Mouse (Mus musculus) forebrain, embryonic 15.5 days (tissue): Measurements from ENCODE around the gene Nmrk2. TPM values are rescaled to one million over a fixed set of nuclear protein-coding genes. Genes with fewer than 3 reads are reported as not detected.
"Not testable (repeated sequence)": the region's sequence is repeated elsewhere in the genome, so short reads cannot be mapped to it uniquely, and the experiment has no call there.

ENCODE experiments used
- ATAC-seq: fragments of 200-750 bp; cut with Nextera tagmentation; replicated peaks from 2 replicates; pipeline ENCODE4 v1.8.0; 2017; ENCODE audit warnings: mild to moderate bottlenecking, moderate TSS enrichment, moderate library complexity
- H3K27ac ChIP-seq: fragments of 300-500 bp; sonication (generic); replicated peaks from 2 replicates; pipeline ENCODE4 v1.5.1; 2015; ENCODE audit warnings: mild to moderate bottlenecking, inconsistent platforms
- H3K27me3 ChIP-seq: fragments of 300-500 bp; sonication (generic); 2 replicates; pipeline ENCODE4 v1.6.1; 2015; ENCODE audit warnings: inconsistent platforms
- H3K36me3 ChIP-seq: fragments of 300-500 bp; sonication (generic); 2 replicates; pipeline ENCODE4 v1.6.1; 2015; ENCODE audit warnings: mild to moderate bottlenecking, inconsistent platforms
- H3K4me1 ChIP-seq: fragments of 300-500 bp; sonication (generic); 2 replicates; pipeline ENCODE4 v1.6.1; 2015; ENCODE audit warnings: inconsistent platforms
- H3K4me2 ChIP-seq: fragments of 300-500 bp; sonication (generic); replicated peaks from 2 replicates; pipeline ENCODE4 v1.6.1; 2015; ENCODE audit warnings: mild to moderate bottlenecking, inconsistent platforms
- H3K4me3 ChIP-seq: fragments of 300-500 bp; sonication (generic); 2 replicates; pipeline ENCODE4 v1.5.1; 2015; ENCODE audit warnings: mild to moderate bottlenecking, inconsistent platforms
- H3K9ac ChIP-seq: fragments of 300-500 bp; sonication (generic); replicated peaks from 2 replicates; pipeline ENCODE4 v1.6.1; 2015; ENCODE audit warnings: mild to moderate bottlenecking, inconsistent platforms
- H3K9me3 ChIP-seq: fragments of 300-500 bp; sonication (generic); 2 replicates; pipeline ENCODE4 v1.6.1; 2016; ENCODE audit warnings: inconsistent platforms
- WGBS: fragments of 180-500 bp; shearing (Covaris S2); methylation state at CpG from one replicate; pipeline ENCODE4 v1.1.7; 2015; ENCODE audit warnings: mixed read lengths; 5-methylcytosine and 5-hydroxymethylcytosine counted together
- polyA plus RNA-seq: library from polyadenylated mRNA; unstranded; fragments of >200 nt; fragmentation: Nextera tagmentation; extraction: Ambion mirVana; gene quantifications from 2 replicates; pipeline ENCODE4 v1.2.1, GENCODE M21; 2015

Nmrk2 gene
- polyA plus RNA-seq, 1 experiment from 2014 or later = 0.11 TPM

DNA sequence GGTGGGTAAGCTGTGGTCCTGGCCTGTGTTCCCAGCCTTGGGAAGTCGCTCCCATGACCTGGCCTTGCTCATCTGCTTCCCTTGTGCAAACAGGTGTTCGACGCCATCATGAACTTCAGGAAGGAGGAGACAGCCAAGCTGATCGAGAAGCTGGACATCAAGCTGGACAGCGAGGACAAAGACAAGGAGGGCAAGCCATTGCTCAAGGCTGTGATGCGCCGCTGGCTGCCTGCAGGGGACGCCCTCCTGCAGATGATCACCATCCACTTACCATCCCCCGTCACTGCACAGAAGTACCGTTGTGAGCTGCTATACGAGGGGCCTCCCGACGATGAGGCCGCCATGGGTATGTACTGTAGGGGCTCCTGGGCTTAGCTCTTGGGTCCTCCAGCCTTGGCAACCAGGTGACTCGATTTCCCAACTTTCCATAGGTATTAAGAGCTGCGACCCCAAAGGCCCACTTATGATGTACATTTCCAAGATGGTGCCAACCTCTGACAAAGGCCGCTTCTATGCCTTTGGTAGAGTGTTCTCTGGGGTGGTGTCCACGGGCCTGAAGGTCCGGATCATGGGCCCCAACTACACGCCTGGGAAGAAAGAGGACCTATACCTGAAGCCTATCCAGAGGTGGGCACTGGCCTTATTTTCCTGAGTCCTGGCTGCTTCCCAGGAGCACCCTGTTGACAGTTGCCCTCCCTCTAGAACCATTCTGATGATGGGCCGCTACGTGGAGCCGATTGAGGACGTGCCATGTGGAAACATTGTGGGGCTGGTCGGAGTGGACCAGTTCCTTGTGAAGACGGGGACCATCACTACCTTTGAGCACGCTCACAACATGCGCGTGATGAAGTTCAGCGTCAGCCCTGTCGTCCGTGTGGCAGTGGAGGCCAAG lies 22.2 kb downstream of the Nmrk2 start:
- no peak overlapping the region for H3K4me3 ChIP-seq
- no peak overlapping the region for H3K27ac ChIP-seq
- no peak overlapping the region for H3K9ac ChIP-seq
- 91% methylated on average over 32 of the region's 32 CpGs for WGBS
- H3K4me1 ChIP-seq = peaks cover 60% of the 10 kb centered on the region
- peaks cover 57% of the 10 kb centered on the region for H3K36me3 ChIP-seq
- no peak for ATAC-seq
- no peak overlapping the region for H3K4me2 ChIP-seq
- no peaks in the 10 kb centered on the region for H3K27me3 ChIP-seq
- H3K9me3 ChIP-seq = no peaks in the 10 kb centered on the region

DNA sequence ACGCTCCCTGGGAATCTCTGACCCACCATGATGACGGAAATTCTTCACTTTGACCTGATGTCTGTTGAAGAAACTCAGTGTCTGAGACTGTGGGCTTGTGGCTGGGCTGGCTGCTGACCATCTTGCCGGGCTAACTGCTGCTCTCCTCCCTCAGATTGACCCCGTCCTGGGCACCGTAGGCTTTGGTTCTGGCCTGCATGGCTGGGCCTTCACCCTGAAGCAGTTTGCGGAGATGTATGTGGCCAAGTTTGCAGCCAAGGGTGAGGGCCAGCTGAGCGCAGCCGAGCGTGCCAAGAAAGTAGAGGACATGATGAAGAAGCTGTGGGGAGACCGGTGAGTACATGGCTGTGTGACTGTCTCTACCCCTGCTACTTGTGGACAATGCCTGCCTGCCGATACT lies 22.9 kb downstream of the Nmrk2 start:
- H3K4me3 ChIP-seq = no peak overlapping the region
- H3K27ac ChIP-seq = no peak overlapping the region
- no peaks in the 10 kb centered on the region for H3K9me3 ChIP-seq
- 95% methylated on average over 11 of the region's 11 CpGs for WGBS
- no peak for ATAC-seq
- H3K36me3 ChIP-seq = peaks cover 51% of the 10 kb centered on the region
- no peaks in the 10 kb centered on the region for H3K27me3 ChIP-seq
- peaks cover 62% of the 10 kb centered on the region for H3K4me1 ChIP-seq
- H3K4me2 ChIP-seq = no peak overlapping the region
- no peak overlapping the region for H3K9ac ChIP-seq

DNA sequence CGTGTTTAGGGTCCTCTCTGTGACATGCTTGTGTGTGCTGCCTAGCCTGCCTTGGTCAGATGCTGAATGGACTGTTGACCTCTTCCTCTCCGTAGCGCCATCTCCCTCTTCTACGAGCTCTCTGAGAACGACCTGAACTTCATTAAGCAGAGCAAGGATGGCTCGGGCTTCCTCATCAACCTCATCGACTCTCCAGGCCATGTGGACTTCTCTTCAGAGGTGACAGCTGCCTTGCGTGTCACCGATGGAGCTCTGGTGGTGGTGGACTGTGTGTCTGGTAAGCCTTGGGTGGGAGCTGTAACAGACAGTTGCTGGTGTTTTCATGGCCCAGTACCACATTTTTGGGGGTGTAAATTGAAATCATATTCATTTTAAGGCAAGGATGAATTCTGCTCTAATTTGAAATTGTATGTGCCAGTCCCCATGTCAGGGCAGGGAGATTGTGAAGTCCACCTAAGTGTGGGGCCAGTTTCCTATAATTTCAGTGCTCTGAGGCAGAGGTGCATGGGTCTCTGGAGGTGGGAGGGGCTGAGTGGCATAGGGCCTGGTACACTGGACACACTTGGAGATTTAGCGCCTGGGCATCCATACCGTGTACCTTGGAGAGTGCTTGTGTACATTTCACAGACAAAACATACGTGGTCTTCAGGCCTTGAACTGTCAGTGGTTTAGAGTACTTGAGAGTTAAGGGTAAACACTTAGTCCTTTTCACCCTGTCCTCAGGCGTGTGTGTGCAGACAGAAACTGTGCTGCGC lies 23.7 kb downstream of the Nmrk2 start:
- no peak for ATAC-seq
- peaks cover 64% of the 10 kb centered on the region for H3K4me1 ChIP-seq
- 65% methylated on average over 14 of the region's 14 CpGs for WGBS
- peak overlapping the region; percentile 83 for H3K9ac ChIP-seq
- H3K9me3 ChIP-seq = no peaks in the 10 kb centered on the region
- H3K4me3 ChIP-seq = peak overlapping the region; percentile 79
- H3K27ac ChIP-seq = no peak overlapping the region
- H3K36me3 ChIP-seq = peaks cover 51% of the 10 kb centered on the region
- H3K4me2 ChIP-seq = peak overlapping the region; percentile 74
- H3K27me3 ChIP-seq = no peaks in the 10 kb centered on the region

DNA sequence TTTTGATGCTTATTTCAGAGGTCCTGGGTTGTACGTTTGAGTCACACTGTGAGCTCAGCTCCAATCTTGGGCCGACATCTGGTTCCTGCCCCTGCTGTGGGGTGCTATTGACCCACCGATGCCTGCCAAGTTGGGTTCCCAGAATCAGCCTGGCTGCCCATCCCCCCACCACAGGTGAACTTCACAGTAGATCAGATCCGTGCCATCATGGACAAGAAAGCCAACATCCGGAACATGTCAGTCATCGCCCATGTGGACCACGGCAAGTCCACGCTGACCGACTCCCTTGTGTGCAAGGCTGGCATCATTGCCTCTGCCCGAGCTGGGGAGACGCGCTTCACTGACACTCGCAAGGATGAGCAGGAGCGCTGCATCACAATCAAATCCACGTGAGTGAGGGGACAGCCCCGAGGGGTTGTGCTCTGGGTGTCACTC lies 24.3 kb downstream of the Nmrk2 start:
- Histone ChIP-seq H3K36me3 (peaks cover 51% of the 10 kb centered on the region), H3K9me3 (no peaks in the 10 kb centered on the region), H3K4me2 (peak overlapping the region; percentile 74), H3K27ac (peak overlapping the region; percentile 92; the same call in 1 of the 2 replicates), H3K4me3 (peak overlapping the region; percentile 79), H3K27me3 (no peaks in the 10 kb centered on the region), H3K4me1 (peaks cover 69% of the 10 kb centered on the region), H3K9ac (peak overlapping the region; percentile 83)
- ATAC-seq = no peak
- 12% methylated on average over 16 of the region's 16 CpGs for WGBS

DNA sequence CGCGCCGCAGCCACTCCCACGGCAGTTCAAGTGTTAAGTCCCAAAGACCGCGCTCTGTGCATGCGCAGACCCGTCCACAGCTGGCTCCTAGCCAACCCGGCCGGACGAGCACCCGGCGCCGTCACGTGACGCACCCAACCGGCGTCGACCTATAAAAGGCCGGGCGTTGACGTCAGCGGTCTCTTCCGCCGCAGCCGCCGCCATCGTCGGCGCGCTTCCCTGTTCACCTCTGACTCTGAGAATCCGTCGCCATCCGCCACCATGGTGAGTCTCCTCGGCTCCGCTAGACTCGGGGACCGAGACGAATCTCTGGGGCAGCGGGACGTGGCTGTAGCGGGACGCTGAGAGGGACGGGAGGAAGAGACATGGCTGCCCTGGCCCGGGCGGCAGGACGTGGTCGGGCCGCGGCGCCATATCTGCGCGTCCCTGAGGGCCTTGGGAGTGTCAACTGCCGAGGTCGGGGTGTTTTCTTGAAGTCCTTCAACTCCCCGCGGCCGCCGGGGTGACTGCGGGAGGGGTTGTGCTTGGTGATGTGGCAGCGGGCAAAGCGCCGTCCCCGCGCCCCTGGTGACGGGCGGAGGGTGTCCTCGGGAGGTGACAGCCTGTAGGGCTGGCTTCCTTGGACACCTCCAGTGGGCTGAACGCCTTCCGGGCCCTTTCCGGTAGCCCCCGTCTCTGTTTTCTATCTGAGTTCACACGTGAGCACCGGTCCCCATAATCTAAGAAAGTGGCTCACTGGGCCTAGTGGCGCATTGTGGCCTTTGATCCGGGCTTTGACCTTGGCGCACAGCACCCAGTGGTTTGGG lies 25.2 kb downstream of the Nmrk2 start, which contains the start of gene Eef2:
TSS of gene Eef2 (plus strand) at position 166 of the 806 bp plus-strand sequence.
- H3K9ac ChIP-seq = peak within 1 kb of the TSS; percentile 83
- peak within 1 kb of the TSS; percentile 92 for H3K27ac ChIP-seq
- under 1% methylated on average over 77 of the region's 77 CpGs for WGBS
- H3K4me2 ChIP-seq = peak within 1 kb of the TSS; percentile 74
- no peaks in the 10 kb centered on the region for H3K9me3 ChIP-seq
- H3K27me3 ChIP-seq = no peaks in the 10 kb centered on the region
- H3K36me3 ChIP-seq = peaks cover 42% of the 10 kb centered on the region
- peak within 1 kb of the TSS; percentile 79 for H3K4me3 ChIP-seq
- H3K4me1 ChIP-seq = peaks cover 61% of the 10 kb centered on the region
- ATAC-seq = peak; percentile 74

DNA sequence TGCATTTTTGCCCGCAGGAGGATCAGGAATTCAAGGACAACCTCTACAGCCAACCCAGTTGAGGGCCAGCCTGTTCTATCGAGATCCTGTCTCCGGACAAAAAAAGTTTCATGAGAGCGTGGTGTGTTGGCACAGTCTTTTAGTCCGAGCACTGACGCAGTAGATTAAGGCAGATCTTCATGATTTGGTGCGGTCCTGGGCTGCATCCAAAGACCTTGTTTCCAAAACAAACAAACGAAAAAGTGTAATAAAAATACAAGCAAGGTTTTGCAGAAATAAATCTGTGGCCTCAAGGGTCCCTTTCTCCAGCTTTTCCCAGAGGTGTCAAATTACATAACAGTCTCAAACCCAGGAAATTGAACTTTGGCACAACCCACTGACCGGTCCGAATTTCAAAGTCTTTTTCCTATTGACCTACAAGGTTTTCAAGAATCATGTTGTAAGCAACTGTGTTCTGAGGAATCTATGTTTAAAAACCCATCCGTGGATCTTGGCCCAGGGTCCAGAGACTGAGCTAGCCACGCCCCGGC lies 25.9 kb downstream of the Nmrk2 start:
- ATAC-seq = no peak
- Histone ChIP-seq H3K4me3 (peak overlapping the region; percentile 79), H3K9me3 (no peaks in the 10 kb centered on the region), H3K4me2 (peak overlapping the region; percentile 74), H3K36me3 (peaks cover 35% of the 10 kb centered on the region), H3K9ac (peak overlapping the region; percentile 25; the same call in 1 of the 2 replicates), H3K4me1 (peaks cover 60% of the 10 kb centered on the region), H3K27me3 (no peaks in the 10 kb centered on the region), H3K27ac (peak overlapping the region; percentile 92)
- WGBS = 6% methylated on average over 13 of the region's 13 CpGs

DNA sequence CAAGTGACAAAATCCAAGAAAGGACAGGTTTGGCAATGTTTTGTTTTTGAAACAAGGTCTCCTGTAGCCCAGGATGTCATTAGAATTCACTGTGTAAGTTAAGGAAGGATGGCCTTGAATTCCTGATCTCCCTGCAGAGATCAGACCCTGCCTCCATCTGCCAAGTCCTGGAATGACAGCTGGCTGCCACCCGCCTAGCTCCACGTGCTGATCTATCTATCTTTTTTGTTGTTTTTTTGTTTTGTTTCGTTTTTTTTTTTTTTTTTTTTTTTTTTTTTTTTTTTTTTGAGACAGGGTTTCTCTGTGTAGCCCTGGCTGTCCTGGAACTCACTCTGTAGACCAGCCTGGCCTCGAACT lies 26.5 kb downstream of the Nmrk2 start:
- not testable (repeated sequence) for H3K9me3 ChIP-seq, ATAC-seq, H3K27me3 ChIP-seq
- peaks cover 58% of the 10 kb centered on the region for H3K4me1 ChIP-seq
- peak overlapping the region; percentile 36 for H3K4me3 ChIP-seq
- peak overlapping the region; percentile 92 for H3K27ac ChIP-seq
- peak overlapping the region; percentile 74 for H3K4me2 ChIP-seq
- peaks cover 29% of the 10 kb centered on the region for H3K36me3 ChIP-seq
- WGBS = 7% methylated on average over 4 of the region's 4 CpGs
- H3K9ac ChIP-seq = peak overlapping the region; percentile 54

DNA sequence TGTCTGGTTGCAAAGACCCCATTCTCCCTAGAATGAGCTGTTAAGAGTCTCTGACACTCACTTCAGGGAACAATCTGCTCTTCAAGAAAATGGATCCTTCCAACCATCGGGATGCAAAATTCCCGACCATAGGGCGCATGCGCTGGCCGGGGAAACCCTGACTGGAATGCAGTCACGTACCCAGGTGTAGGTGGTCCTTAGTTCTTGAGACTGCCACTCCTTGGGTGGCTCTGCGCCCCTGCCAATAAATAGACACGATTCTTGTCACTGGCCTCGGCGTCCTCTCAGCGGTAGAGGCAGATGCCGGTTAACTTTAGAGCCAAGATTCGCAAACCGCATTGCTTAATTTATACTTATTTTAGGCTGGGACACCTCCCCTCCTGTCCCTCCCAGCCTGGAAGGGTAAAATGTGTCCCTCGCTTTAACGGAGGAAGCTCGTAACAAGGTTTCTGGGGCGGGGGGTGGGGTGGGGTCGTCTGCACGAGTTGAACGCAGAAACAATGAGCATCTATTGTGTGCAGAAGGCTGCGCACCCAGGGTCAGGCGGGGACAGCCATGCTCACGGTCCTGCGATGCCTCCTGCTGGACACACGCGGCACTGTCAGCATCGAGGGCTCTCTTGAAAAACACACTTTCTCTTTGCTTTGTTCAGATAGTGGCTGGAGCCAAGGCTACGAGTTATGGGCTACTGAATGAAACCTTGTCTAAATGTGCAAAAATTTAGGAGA lies 27.1 kb downstream of the Nmrk2 start:
- WGBS = 1% methylated on average over 29 of the region's 29 CpGs

DNA sequence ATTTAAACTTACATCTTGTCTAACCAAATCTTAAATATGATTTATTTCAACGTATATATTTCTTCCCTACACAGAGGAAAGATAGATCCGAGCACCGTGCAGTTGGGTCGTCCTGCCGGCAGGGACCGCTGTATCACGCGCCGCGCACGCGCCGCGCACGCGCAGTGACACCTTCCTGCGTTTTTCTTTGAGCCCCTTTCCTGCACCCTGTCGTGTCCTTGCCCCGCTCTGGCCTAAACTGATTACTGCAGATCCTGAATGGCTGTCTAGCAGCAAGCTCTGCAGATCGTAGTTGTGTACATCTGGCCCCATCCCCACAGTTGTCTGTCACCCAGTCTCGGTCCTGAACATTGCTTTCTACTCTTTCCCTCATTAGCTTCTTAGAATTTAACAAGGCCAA lies 28.7 kb downstream of the Nmrk2 start:
- 2% methylated on average over 21 of the region's 21 CpGs for WGBS
- Histone ChIP-seq H3K4me1 (peaks cover 59% of the 10 kb centered on the region), H3K36me3 (peaks cover 7% of the 10 kb centered on the region), H3K4me2 (peak overlapping the region; percentile 34), H3K4me3 (peak overlapping the region; percentile 20), H3K27ac (peak overlapping the region; percentile 92), H3K9ac (peak overlapping the region; percentile 46), H3K27me3 (no peaks in the 10 kb centered on the region), H3K9me3 (no peaks in the 10 kb centered on the region)
- ATAC-seq = 0 out of 2 replicates have a peak, but pooled peaks have one; percentile 17

More for the DNA sequence above, 27.1 kb downstream of the Nmrk2 start:
- no peaks in the 10 kb centered on the region for H3K27me3 ChIP-seq
- peak; percentile 64 for ATAC-seq
- H3K9me3 ChIP-seq = no peaks in the 10 kb centered on the region
- H3K4me3 ChIP-seq = peak overlapping the region; percentile 36
- peak overlapping the region; percentile 92 for H3K27ac ChIP-seq
- peak overlapping the region; percentile 54 for H3K9ac ChIP-seq
- peaks cover 23% of the 10 kb centered on the region for H3K36me3 ChIP-seq
- H3K4me1 ChIP-seq = peaks cover 54% of the 10 kb centered on the region
- peak overlapping the region; percentile 55 for H3K4me2 ChIP-seq

DNA sequence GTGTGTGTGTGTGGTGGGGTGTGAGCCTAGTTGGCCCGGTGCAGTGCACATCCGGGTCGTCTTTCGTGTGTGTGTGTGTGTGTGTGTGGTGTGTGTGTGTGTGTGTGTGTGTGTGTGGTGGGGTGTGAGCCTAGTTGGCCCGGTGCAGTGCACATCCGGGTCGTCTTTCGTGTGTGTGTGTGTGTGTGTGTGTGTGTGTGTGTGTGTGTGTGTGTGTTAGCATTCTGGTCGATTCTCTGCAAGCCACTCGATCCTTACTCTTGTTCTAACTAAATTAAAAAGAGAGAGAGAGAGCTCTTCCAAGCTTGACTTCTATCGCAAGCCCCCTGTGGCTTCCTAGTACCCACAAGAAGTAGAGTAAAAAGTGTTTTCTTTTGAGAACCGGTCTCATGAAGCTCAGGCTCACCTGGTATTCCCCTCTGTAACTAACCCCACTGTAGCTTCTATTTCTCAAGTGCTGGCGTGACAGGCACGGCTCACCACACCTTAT lies 32.4 kb downstream of the Nmrk2 start:
- WGBS = 39% methylated on average over 12 of the region's 14 CpGs
- not testable (repeated sequence) for ATAC-seq, H3K4me3 ChIP-seq, H3K9me3 ChIP-seq, H3K27me3 ChIP-seq, H3K36me3 ChIP-seq, H3K9ac ChIP-seq
- H3K4me1 ChIP-seq = peaks cover 53% of the 10 kb centered on the region
- peak overlapping the region; percentile 50 for H3K27ac ChIP-seq
- H3K4me2 ChIP-seq = peak overlapping the region; percentile 16; the same call in 1 of the 2 replicates
